Mouse (Mus musculus): ENCODE measurements around the gene Epb41l4b. TPM values are rescaled to one million over a fixed set of nuclear protein-coding genes. Genes with fewer than 3 reads are reported as not detected.

Gene Epb41l4b
- polyA plus RNA-seq, 1 experiment from 2014 or later, result 2.5 TPM

DNA sequence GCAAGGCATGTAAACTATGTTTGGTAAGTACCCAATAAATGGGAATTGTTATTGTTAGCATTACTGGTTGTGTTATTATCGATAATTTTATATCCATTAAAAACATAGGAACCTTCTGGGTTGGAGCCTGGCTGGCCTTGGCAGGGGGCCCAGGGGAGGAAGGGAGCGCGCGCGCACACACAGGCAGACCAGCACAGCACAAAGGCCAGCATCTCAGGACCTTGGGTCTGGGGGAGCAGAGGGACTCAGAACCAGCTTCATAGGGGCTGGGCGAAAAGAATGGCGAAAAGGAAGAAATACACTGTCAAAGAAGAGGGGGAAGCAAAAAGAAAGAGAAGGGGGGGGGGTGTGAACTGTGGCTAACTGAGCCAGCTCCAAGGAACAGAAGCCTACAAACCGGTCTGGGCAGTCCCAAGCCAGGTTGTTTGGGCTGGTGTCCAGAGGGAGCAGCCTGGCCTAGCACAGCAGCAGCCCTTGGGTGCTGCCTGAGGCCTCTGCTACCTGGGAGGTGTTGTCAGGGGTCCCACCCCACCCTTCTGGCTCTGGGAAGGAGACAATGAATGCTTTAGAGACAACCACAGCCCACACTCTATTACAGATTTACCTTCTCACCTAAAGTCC, 13.4 kb upstream of the Epb41l4b start:
- H3K27ac ChIP-seq (ENCODE audit: low read length), result no peak overlapping the region
- no peaks in the 10 kb centered on the region for H3K27me3 ChIP-seq (ENCODE audit: insufficient read depth, low read length)
- H3K4me2 ChIP-seq (replicated peaks; ENCODE audit: low read depth, low read length), result no peak overlapping the region
- H3K9ac ChIP-seq (replicated peaks; ENCODE audit: low read length), result no peak overlapping the region
- no peak overlapping the region for H3K4me3 ChIP-seq (ENCODE audit: low read length)
- no peaks in the 10 kb centered on the region for H3K36me3 ChIP-seq (ENCODE audit: insufficient read depth, low read length)
- ATAC-seq (ENCODE audit: low FRiP score, low TSS enrichment), result peak; percentile 64
- peaks cover 16% of the 10 kb centered on the region for H3K4me1 ChIP-seq (ENCODE audit: insufficient read depth, low read length)
- 70% methylated on average over 8 of the region's 8 CpGs for WGBS
- H3K9me3 ChIP-seq (ENCODE audit: low read length), result no peaks in the 10 kb centered on the region

DNA sequence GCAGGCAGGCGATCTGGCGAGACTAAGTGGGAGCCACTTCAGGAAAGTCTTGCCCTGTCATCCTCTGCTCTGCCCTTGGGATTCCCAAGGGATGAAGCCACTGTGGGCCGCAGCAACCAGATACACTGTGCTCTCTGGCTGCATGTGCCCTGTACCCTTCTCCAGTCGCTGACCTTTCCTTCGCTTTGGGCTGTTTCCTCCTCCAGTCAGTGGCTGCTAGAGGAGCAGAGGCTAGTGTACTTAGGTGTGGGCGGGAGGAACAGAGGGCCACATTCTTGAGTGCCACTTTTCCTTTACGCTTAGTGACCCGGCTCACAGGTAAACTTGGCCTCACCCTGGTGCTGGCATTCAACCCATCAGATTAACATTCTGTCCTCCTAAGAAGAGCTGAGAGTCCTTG, 10.6 kb upstream of the Epb41l4b start:
- peaks cover 14% of the 10 kb centered on the region for H3K4me1 ChIP-seq (ENCODE audit: insufficient read depth, low read length)
- H3K4me2 ChIP-seq (replicated peaks; ENCODE audit: low read depth, low read length), result peak overlapping the region; percentile 40
- H3K4me3 ChIP-seq (ENCODE audit: low read length), result no peak overlapping the region; the same call in 1 of the 2 replicates
- no peaks in the 10 kb centered on the region for H3K36me3 ChIP-seq (ENCODE audit: insufficient read depth, low read length)
- no peaks in the 10 kb centered on the region for H3K27me3 ChIP-seq (ENCODE audit: insufficient read depth, low read length)
- no peaks in the 10 kb centered on the region for H3K9me3 ChIP-seq (ENCODE audit: low read length)
- peak overlapping the region; percentile 72 for H3K27ac ChIP-seq (ENCODE audit: low read length)
- WGBS, result 22% methylated on average over 8 of the region's 8 CpGs
- H3K9ac ChIP-seq (replicated peaks; ENCODE audit: low read length), result peak overlapping the region; percentile 58
- ATAC-seq (ENCODE audit: low FRiP score, low TSS enrichment), result peak; percentile 81

- Histone ChIP-seq H3K4me1 (ENCODE audit: insufficient read depth, low read length) (peaks cover 14% of the 10 kb centered on the region), H3K36me3 (ENCODE audit: insufficient read depth, low read length) (no peaks in the 10 kb centered on the region), H3K9ac (replicated peaks; ENCODE audit: low read length) (peak overlapping the region; percentile 58), H3K4me2 (replicated peaks; ENCODE audit: low read depth, low read length) (peak overlapping the region; percentile 40), H3K27ac (ENCODE audit: low read length) (peak overlapping the region; percentile 72), H3K9me3 (ENCODE audit: low read length) (no peaks in the 10 kb centered on the region), H3K27me3 (ENCODE audit: insufficient read depth, low read length) (no peaks in the 10 kb centered on the region), H3K4me3 (ENCODE audit: low read length) (no peak overlapping the region; the same call in 1 of the 2 replicates)
- peak; percentile 60; the same call in 1 of the 2 replicates for ATAC-seq (ENCODE audit: low FRiP score, low TSS enrichment)
- 4% methylated on average over 9 of the region's 9 CpGs for WGBS
Observed at GRCm38 (mm10) chr4:57153068-57153835, 10.0 kb upstream of the Epb41l4b start.

- Histone ChIP-seq H3K4me3 (ENCODE audit: low read length) (no peak overlapping the region), H3K27me3 (ENCODE audit: insufficient read depth, low read length) (0 out of 2 replicates have a peak, but pooled peaks cover 6% of the 10 kb centered on the region), H3K36me3 (ENCODE audit: insufficient read depth, low read length) (no peaks in the 10 kb centered on the region), H3K9me3 (ENCODE audit: low read length) (no peaks in the 10 kb centered on the region), H3K27ac (ENCODE audit: low read length) (no peak overlapping the region), H3K4me2 (replicated peaks; ENCODE audit: low read depth, low read length) (no peak overlapping the region), H3K9ac (replicated peaks; ENCODE audit: low read length) (no peak overlapping the region), H3K4me1 (ENCODE audit: insufficient read depth, low read length) (peaks cover 13% of the 10 kb centered on the region)
- WGBS, result 68% methylated on average over 3 of the region's 3 CpGs
- ATAC-seq (ENCODE audit: low FRiP score, low TSS enrichment), result no peak
Observed at GRCm38 (mm10) chr4:57148182-57148581, 4.9 kb upstream of the Epb41l4b start.

DNA sequence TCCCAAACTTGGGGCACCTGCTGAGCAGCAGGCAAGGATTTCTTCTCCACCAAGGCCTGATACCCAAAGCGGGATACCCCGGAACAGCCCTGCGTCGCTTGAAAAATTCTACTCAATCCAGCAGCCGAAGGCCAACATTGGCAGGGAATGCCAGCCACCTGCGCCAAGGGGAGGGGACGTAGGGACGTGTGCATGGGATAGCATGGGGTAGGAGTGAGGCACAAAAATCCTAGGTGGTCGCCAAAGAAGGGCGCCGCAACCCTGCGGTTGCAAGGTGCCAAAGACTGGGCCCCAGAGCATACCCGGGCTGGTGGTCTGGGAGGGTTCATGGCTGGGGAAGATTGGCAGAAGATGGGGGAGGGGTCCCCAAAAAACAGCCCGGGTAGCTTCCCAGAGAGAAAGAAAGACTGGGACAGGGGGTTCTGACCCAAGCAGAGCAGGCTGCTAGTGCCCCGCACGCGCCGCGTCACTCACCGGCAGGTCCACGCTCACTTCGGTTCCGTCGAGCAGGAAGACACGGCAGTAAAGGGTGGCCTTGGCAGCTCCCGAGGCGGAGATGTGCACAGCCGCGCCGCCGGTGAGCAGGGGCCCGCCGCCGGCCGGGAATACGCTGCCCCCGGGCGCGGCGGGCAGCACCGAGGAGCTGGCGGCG, 737 bp downstream of the Epb41l4b start:
- ATAC-seq (ENCODE audit: low FRiP score, low TSS enrichment), result peak; percentile 24; the same call in 1 of the 2 replicates
- Histone ChIP-seq H3K4me3 (ENCODE audit: low read length) (peak overlapping the region; percentile 65), H3K9ac (replicated peaks; ENCODE audit: low read length) (peak overlapping the region; percentile 77), H3K36me3 (ENCODE audit: insufficient read depth, low read length) (no peaks in the 10 kb centered on the region), H3K4me2 (replicated peaks; ENCODE audit: low read depth, low read length) (peak overlapping the region; percentile 93), H3K27me3 (ENCODE audit: insufficient read depth, low read length) (peaks cover 27% of the 10 kb centered on the region), H3K27ac (ENCODE audit: low read length) (no peak overlapping the region), H3K4me1 (ENCODE audit: insufficient read depth, low read length) (peaks cover 47% of the 10 kb centered on the region), H3K9me3 (ENCODE audit: low read length) (no peaks in the 10 kb centered on the region)
- 1% methylated on average over 30 of the region's 43 CpGs for WGBS

- Histone ChIP-seq H3K4me3 (ENCODE audit: low read length) (peak overlapping the region; percentile 65), H3K36me3 (ENCODE audit: insufficient read depth, low read length) (no peaks in the 10 kb centered on the region), H3K27ac (ENCODE audit: low read length) (no peak overlapping the region), H3K27me3 (ENCODE audit: insufficient read depth, low read length) (peaks cover 27% of the 10 kb centered on the region), H3K9ac (replicated peaks; ENCODE audit: low read length) (peak overlapping the region; percentile 77), H3K4me2 (replicated peaks; ENCODE audit: low read depth, low read length) (peak overlapping the region; percentile 93), H3K4me1 (ENCODE audit: insufficient read depth, low read length) (peaks cover 49% of the 10 kb centered on the region), H3K9me3 (ENCODE audit: low read length) (no peaks in the 10 kb centered on the region)
- WGBS, result 5% methylated on average over 26 of the region's 26 CpGs
- ATAC-seq (ENCODE audit: low FRiP score, low TSS enrichment), result no peak
Observed at GRCm38 (mm10) chr4:57141908-57142361, 1.3 kb downstream of the Epb41l4b start.

GRCm38 (mm10) chr4:57140992-57141717, 2.1 kb downstream of the Epb41l4b start:
- Histone ChIP-seq H3K9ac (replicated peaks; ENCODE audit: low read length) (no peak overlapping the region), H3K4me2 (replicated peaks; ENCODE audit: low read depth, low read length) (peak overlapping the region; percentile 93), H3K36me3 (ENCODE audit: insufficient read depth, low read length) (no peaks in the 10 kb centered on the region), H3K9me3 (ENCODE audit: low read length) (no peaks in the 10 kb centered on the region), H3K4me1 (ENCODE audit: insufficient read depth, low read length) (peaks cover 49% of the 10 kb centered on the region), H3K27ac (ENCODE audit: low read length) (no peak overlapping the region), H3K27me3 (ENCODE audit: insufficient read depth, low read length) (peaks cover 27% of the 10 kb centered on the region), H3K4me3 (ENCODE audit: low read length) (peak overlapping the region; percentile 65)
- WGBS, result 9% methylated on average over 15 of the region's 15 CpGs
- no peak for ATAC-seq (ENCODE audit: low FRiP score, low TSS enrichment)

DNA sequence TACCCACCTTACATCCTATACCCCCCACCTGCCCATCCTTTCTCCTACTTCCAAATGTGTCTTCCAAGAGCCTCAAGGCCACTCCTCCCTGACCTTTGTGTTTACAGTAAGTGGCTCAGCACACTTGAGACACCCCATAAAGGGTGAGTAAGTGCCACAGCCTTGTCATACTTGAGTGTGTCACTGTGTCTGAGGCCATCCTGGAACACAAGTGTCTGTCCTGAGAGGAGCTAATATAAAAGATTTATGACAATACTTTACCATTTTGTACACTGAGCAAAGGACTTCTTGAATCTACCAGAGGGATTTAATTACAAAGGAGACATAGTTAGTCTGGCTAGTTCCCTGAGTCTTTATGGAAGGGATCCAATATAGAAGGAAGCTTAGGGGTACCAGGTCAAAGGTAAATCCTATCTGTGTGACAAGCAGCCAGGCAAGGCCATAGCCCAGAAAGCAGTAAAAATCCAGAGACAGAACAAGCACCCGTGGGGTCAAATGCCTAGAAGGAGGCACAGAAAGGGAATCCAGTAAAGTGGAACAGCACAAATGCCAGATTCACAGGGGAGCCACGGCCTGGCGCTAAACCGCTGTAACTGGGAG, 2.9 kb downstream of the Epb41l4b start:
- Histone ChIP-seq H3K27me3 (ENCODE audit: insufficient read depth, low read length) (peaks cover 24% of the 10 kb centered on the region), H3K4me3 (ENCODE audit: low read length) (no peak overlapping the region), H3K27ac (ENCODE audit: low read length) (no peak overlapping the region), H3K36me3 (ENCODE audit: insufficient read depth, low read length) (no peaks in the 10 kb centered on the region), H3K4me2 (replicated peaks; ENCODE audit: low read depth, low read length) (peak overlapping the region; percentile 93; the same call in 1 of the 2 replicates), H3K9ac (replicated peaks; ENCODE audit: low read length) (no peak overlapping the region), H3K4me1 (ENCODE audit: insufficient read depth, low read length) (peaks cover 49% of the 10 kb centered on the region), H3K9me3 (ENCODE audit: low read length) (no peaks in the 10 kb centered on the region)
- WGBS, result 16% methylated on average over 4 of the region's 4 CpGs
- 0 out of 2 replicates have a peak, but pooled peaks have one; percentile 17 for ATAC-seq (ENCODE audit: low FRiP score, low TSS enrichment)

DNA sequence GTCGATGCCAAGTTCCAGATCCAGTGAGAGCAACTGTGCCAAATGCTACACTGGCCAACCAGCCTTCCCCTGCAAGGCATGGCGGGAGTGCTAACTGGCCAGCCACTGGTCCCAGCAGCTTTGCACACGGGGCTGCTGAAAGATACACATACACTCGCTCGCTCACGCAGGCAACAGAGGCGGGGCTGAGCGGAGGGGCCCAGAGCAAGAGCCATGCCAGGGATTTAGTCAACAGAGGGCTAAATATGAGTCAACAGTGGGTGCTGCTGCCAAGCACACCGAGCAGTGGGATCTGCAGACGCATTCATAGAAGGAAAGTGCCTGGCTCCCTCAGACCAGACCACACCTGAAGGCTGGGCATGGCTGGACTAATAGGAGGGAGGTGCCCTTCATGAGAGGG, 3.8 kb downstream of the Epb41l4b start:
- Histone ChIP-seq H3K27ac (ENCODE audit: low read length) (no peak overlapping the region), H3K4me3 (ENCODE audit: low read length) (no peak overlapping the region), H3K27me3 (ENCODE audit: insufficient read depth, low read length) (peaks cover 22% of the 10 kb centered on the region), H3K4me2 (replicated peaks; ENCODE audit: low read depth, low read length) (no peak overlapping the region), H3K9ac (replicated peaks; ENCODE audit: low read length) (no peak overlapping the region), H3K36me3 (ENCODE audit: insufficient read depth, low read length) (no peaks in the 10 kb centered on the region), H3K9me3 (ENCODE audit: low read length) (no peaks in the 10 kb centered on the region), H3K4me1 (ENCODE audit: insufficient read depth, low read length) (peaks cover 49% of the 10 kb centered on the region)
- WGBS, result 60% methylated on average over 10 of the region's 10 CpGs
- no peak for ATAC-seq (ENCODE audit: low FRiP score, low TSS enrichment)
